Mouse (Mus musculus): ENCODE measurements around the gene Ets1. TPM values are rescaled to one million over a fixed set of nuclear protein-coding genes. Genes with fewer than 3 reads are reported as not detected.

Ets1 gene
- total and polyA plus RNA-seq, 3 experiments = 10.0 to 23.5 (median 19.8) TPM

DNA sequence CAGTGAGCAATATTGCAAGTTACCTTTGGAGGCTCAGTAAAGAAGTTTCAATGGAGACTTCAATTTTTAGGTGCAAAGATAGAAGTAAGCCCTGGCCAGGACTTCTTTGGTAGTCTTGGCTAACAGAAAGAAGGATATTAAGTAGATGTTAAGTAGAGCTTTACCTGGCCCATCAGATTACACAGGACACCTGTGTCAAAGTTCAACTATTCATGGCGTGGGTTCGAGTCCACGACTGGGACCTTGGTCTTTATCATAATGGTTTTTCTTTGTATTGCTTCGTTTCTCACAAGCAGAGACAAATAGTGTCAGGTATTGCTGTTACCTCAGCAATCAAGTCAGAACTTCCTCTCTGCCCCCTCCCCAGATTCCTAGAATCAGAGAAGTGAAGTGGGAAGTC lies 62.7 kb downstream of the Ets1 start:
- no peak overlapping the region for H3K4me2 ChIP-seq (ENCODE audit: insufficient read depth, low read depth, poor library complexity, severe bottlenecking)
- no peak for TF ChIP-seq MXI1 (IDR thresholded peaks at IDR 0.05; ENCODE audit: low read depth, low read length)
- TF ChIP-seq TCF12 (IDR thresholded peaks at IDR 0.05; ENCODE audit: low read depth, low read length) = no peak
- no peak for TF ChIP-seq JUN (IDR thresholded peaks at IDR 0.05; ENCODE audit: insufficient read depth, low read depth, low read length)
- TF ChIP-seq TBP (conservative IDR thresholded peaks at IDR 0.05; ENCODE audit: low read depth, low read length) = no peak
- no peak for TF ChIP-seq ELF1 (IDR thresholded peaks at IDR 0.05; ENCODE audit: low read depth, low read length)
- TF ChIP-seq ZMIZ1 (IDR thresholded peaks at IDR 0.05; ENCODE audit: low read depth, low read length) = no peak
- TF ChIP-seq POLR2AphosphoS2 (IDR thresholded peaks at IDR 0.05; ENCODE audit: low read depth, low read length) = no peak
- TF ChIP-seq USF1 (IDR thresholded peaks at IDR 0.05; ENCODE audit: low read depth, low read length) = no peak
- TF ChIP-seq KAT2A (IDR thresholded peaks at IDR 0.05; ENCODE audit: insufficient replicate concordance, low read length) = no peak
- no peak for TF ChIP-seq MEF2A (IDR thresholded peaks at IDR 0.05; ENCODE audit: borderline replicate concordance, low read depth, low read length)
- TF ChIP-seq MYC (IDR thresholded peaks at IDR 0.05; ENCODE audit: low read depth, low read length) = no peak
- TF ChIP-seq EP300 (IDR thresholded peaks at IDR 0.05; ENCODE audit: low read length) = no peak
- TF ChIP-seq IRF4 (IDR thresholded peaks at IDR 0.05; ENCODE audit: low read depth, low read length) = no peak
- DNase-seq (ENCODE audit: extremely low read depth) = no peak
- no peak overlapping the region for H3K4me3 ChIP-seq (replicated peaks in 1 of 3; ENCODE audit: low read depth in 2 of 3, low read length in 2 of 3, poor library complexity in 1 of 3)
- H3K79me2 ChIP-seq (replicated peaks; ENCODE audit: control insufficient read depth, extremely low read depth, insufficient read depth, poor library complexity, severe bottlenecking) = no peaks in the 10 kb centered on the region
- H3K27me3 ChIP-seq (replicated peaks) = no peaks in the 10 kb centered on the region
- no peak overlapping the region for H3K27ac ChIP-seq (ENCODE audit: insufficient read depth, low read depth)
- no peaks in the 10 kb centered on the region for H3K9me3 ChIP-seq (replicated peaks; ENCODE audit: low read length)
- dilution Hi-C loops (cut with MboI; ENCODE audit: extremely low pct_ligation_motif_present, extremely low pct_unique_long_range_greater_than_20kb, low sequenced_read_pairs) = no loop called here
- no peak overlapping the region for H3K9ac ChIP-seq (ENCODE audit: insufficient read depth, low read depth)
- H3K4me1 ChIP-seq (ENCODE audit: control insufficient read depth in 1 of 2, insufficient read depth in 2 of 2) = peaks cover 0 to 63% of the 10 kb centered on the region in 2 experiments; a peak in 2 of 4 replicates
- in situ Hi-C loops (cut with MboI; ENCODE audit: low pct_ligation_motif_present, low pct_unique_long_range_greater_than_20kb, low sequenced_read_pairs) = loop anchor here (10.0 kb wide), 1 partner anchor 84 kb away; no protein-coding TSS in a partner anchor
- H3K36me3 ChIP-seq (replicated peaks in 1 of 2; ENCODE audit: control insufficient read depth in 1 of 2, insufficient read depth in 1 of 2, low read length in 1 of 2) = peaks cover 0 to 24% of the 10 kb centered on the region in 2 experiments

DNA sequence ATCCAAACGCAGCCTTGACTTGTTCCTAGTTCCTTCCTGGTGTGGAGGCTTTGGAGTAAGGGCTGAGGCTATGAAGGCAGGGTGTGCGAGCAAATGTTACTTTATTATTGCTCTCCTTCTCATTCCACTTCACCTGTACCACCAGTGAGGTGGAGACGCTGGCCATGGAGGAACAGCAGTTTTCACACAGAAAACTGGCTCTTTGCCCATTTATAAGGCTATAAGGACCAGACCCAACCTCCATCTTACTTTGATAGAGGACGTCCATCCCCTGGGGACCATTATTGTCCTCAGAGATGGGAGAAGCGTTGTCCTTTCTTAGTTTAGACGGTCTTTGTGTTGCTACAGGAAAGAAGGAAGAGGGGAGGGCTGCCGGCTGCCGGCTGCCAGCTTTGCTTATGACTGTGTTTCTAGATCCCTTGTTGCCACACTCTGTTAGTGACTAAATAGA lies 63.4 kb downstream of the Ets1 start:
- H3K4me2 ChIP-seq (ENCODE audit: insufficient read depth, low read depth, poor library complexity, severe bottlenecking) = no peak overlapping the region
- peaks cover 0 to 26% of the 10 kb centered on the region in 2 experiments for H3K36me3 ChIP-seq (replicated peaks in 1 of 2; ENCODE audit: control insufficient read depth in 1 of 2, insufficient read depth in 1 of 2, low read length in 1 of 2)
- in situ Hi-C loops (cut with MboI; ENCODE audit: low pct_ligation_motif_present, low pct_unique_long_range_greater_than_20kb, low sequenced_read_pairs) (loop anchor here (10.0 kb wide), 1 partner anchor 85 kb away; no protein-coding TSS in a partner anchor), dilution Hi-C loops (cut with MboI; ENCODE audit: extremely low pct_ligation_motif_present, extremely low pct_unique_long_range_greater_than_20kb, low sequenced_read_pairs) (no loop called here)
- no peak for TF ChIP-seq SIN3A (IDR thresholded peaks at IDR 0.05; ENCODE audit: low read length)
- H3K79me2 ChIP-seq (replicated peaks; ENCODE audit: control insufficient read depth, extremely low read depth, insufficient read depth, poor library complexity, severe bottlenecking) = no peaks in the 10 kb centered on the region
- H3K4me1 ChIP-seq (ENCODE audit: control insufficient read depth in 1 of 2, insufficient read depth in 2 of 2) = peaks cover 0 to 65% of the 10 kb centered on the region in 2 experiments; a peak in 2 of 4 replicates
- no peak for DNase-seq (ENCODE audit: extremely low read depth)
- H3K9ac ChIP-seq (ENCODE audit: insufficient read depth, low read depth) = no peak overlapping the region
- no peaks in the 10 kb centered on the region for H3K9me3 ChIP-seq (replicated peaks; ENCODE audit: low read length)
- H3K4me3 ChIP-seq (replicated peaks in 1 of 3; ENCODE audit: low read depth in 2 of 3, low read length in 2 of 3, poor library complexity in 1 of 3) = no peak overlapping the region
- no peaks in the 10 kb centered on the region for H3K27me3 ChIP-seq (replicated peaks)
- H3K27ac ChIP-seq (ENCODE audit: insufficient read depth, low read depth) = no peak overlapping the region

Data from CH12.LX (cell line).